Mouse (Mus musculus): ENCODE measurements around the gene Misp. TPM values are rescaled to one million over a fixed set of nuclear protein-coding genes. Genes with fewer than 3 reads are reported as not detected.
A peak's percentile ranks its signal among the peaks of the same experiment; 100 is the strongest.

Misp gene
- total and polyA plus RNA-seq, 3 experiments, result not detected

DNA sequence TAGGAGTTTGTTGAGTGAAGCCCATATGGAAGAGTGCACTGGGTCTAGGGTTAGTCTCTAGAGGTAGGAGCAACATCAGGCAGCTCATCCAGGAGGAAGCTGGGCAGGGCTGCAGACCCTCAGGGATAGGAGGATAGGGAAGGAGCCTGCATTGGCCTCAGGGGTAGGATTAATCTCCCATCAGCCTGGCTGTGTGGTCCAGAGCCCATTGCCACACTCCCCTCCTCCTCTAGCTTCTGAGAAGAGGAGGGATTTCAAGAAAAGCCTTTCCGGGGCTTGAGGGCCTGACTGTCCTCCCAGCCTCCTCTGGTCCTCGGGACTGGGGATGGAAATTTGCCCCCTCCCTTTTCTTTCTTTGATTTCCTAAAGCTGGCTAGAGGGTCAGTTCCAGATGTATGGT is 41.6 kb upstream of the Misp start:
- H3K27me3 ChIP-seq (replicated peaks), result peaks cover 71% of the 10 kb centered on the region
- H3K9me3 ChIP-seq (replicated peaks; ENCODE audit: low read length), result peaks cover 12% of the 10 kb centered on the region

GRCm38 (mm10) chr10:79779784-79780663 is 40.8 kb upstream of the Misp start:
- peak overlapping the region; percentile 20 to 69 (median 41) for H3K4me3 ChIP-seq (replicated peaks in 1 of 3; ENCODE audit: low read depth in 2 of 3, low read length in 2 of 3, poor library complexity in 1 of 3)
- peak; percentile 94 for DNase-seq (ENCODE audit: extremely low read depth)
- peaks cover 70% of the 10 kb centered on the region for H3K27me3 ChIP-seq (replicated peaks)
- no peak overlapping the region for H3K27ac ChIP-seq (ENCODE audit: insufficient read depth, low read depth)
- dilution Hi-C loops (cut with MboI; ENCODE audit: extremely low pct_ligation_motif_present, extremely low pct_unique_long_range_greater_than_20kb, low sequenced_read_pairs), result no loop called here
- no peaks in the 10 kb centered on the region for H3K79me2 ChIP-seq (replicated peaks; ENCODE audit: control insufficient read depth, extremely low read depth, insufficient read depth, poor library complexity, severe bottlenecking)
- peaks cover 6% of the 10 kb centered on the region for H3K9me3 ChIP-seq (replicated peaks; ENCODE audit: low read length)
- no peaks in the 10 kb centered on the region for H3K36me3 ChIP-seq (replicated peaks in 1 of 2; ENCODE audit: control insufficient read depth in 1 of 2, insufficient read depth in 1 of 2, low read length in 1 of 2)
- in situ Hi-C loops (cut with MboI; ENCODE audit: low pct_ligation_motif_present, low pct_unique_long_range_greater_than_20kb, low sequenced_read_pairs), result loop anchor here (5.0 kb wide), 1 partner anchor 88 kb away; no protein-coding TSS in a partner anchor
- peak overlapping the region; percentile 96 for H3K4me2 ChIP-seq (ENCODE audit: insufficient read depth, low read depth, poor library complexity, severe bottlenecking)
- peaks cover 14 to 36% of the 10 kb centered on the region in 2 experiments for H3K4me1 ChIP-seq (ENCODE audit: control insufficient read depth in 1 of 2, insufficient read depth in 2 of 2)
- no peak overlapping the region for H3K9ac ChIP-seq (ENCODE audit: insufficient read depth, low read depth)
- TF ChIP-seq IRF4 (IDR thresholded peaks at IDR 0.05; ENCODE audit: low read depth, low read length), result no peak
- no peak for TF ChIP-seq SIN3A (IDR thresholded peaks at IDR 0.05; ENCODE audit: low read length)
- TF ChIP-seq HCFC1 (IDR thresholded peaks at IDR 0.05; ENCODE audit: low read depth, low read length), result no peak
- TF ChIP-seq RAD21 (IDR thresholded peaks at IDR 0.05; ENCODE audit: low read depth, low read length), result peak; percentile 10
- no peak for TF ChIP-seq UBTF (IDR thresholded peaks at IDR 0.05; ENCODE audit: low read depth, low read length)
- TF ChIP-seq MEF2A (IDR thresholded peaks at IDR 0.05; ENCODE audit: borderline replicate concordance, low read depth, low read length), result no peak
- no peak for TF ChIP-seq TBP (conservative IDR thresholded peaks at IDR 0.05; ENCODE audit: low read depth, low read length)
- 0 out of 2 replicates have a peak, but pooled peaks have one; percentile 12 for TF ChIP-seq BHLHE40 (IDR thresholded peaks at IDR 0.05; ENCODE audit: low read depth, low read length)
- TF ChIP-seq MYC (IDR thresholded peaks at IDR 0.05; ENCODE audit: low read depth, low read length), result no peak
- TF ChIP-seq RCOR1 (conservative IDR thresholded peaks at IDR 0.05; ENCODE audit: low read depth, low read length), result no peak
- no peak for TF ChIP-seq CHD2 (IDR thresholded peaks at IDR 0.05; ENCODE audit: low read length)
- no peak for TF ChIP-seq ETS1 (conservative IDR thresholded peaks at IDR 0.05; ENCODE audit: low read depth, low read length)
- TF ChIP-seq E2F4 (IDR thresholded peaks at IDR 0.05; ENCODE audit: insufficient replicate concordance, low read depth, low read length), result no peak
- TF ChIP-seq USF1 (IDR thresholded peaks at IDR 0.05; ENCODE audit: low read depth, low read length), result no peak
- peak; percentile 51 for TF ChIP-seq SMC3 (IDR thresholded peaks at IDR 0.05; ENCODE audit: low read depth, low read length)
- peak; percentile 32 for TF ChIP-seq ELF1 (IDR thresholded peaks at IDR 0.05; ENCODE audit: low read depth, low read length)
- TF ChIP-seq JUN (IDR thresholded peaks at IDR 0.05; ENCODE audit: insufficient read depth, low read depth, low read length), result no peak
- peak; percentile 54 for TF ChIP-seq NRF1 (IDR thresholded peaks at IDR 0.05; ENCODE audit: low read depth, low read length)
- no peak for TF ChIP-seq POLR2AphosphoS2 (IDR thresholded peaks at IDR 0.05; ENCODE audit: low read depth, low read length)
- TF ChIP-seq MAX (IDR thresholded peaks at IDR 0.05; ENCODE audit: low read length), result no peak
- TF ChIP-seq EP300 (IDR thresholded peaks at IDR 0.05; ENCODE audit: low read length), result no peak
- TF ChIP-seq CHD1 (IDR thresholded peaks at IDR 0.05; ENCODE audit: low read depth, low read length), result no peak
- no peak for TF ChIP-seq NELFE (IDR thresholded peaks at IDR 0.05; ENCODE audit: low read depth, low read length)
- no peak for TF ChIP-seq GABPA (IDR thresholded peaks at IDR 0.05; ENCODE audit: insufficient replicate concordance, low read depth, low read length)
- TF ChIP-seq ZC3H11A (IDR thresholded peaks at IDR 0.05; ENCODE audit: low read depth, low read length), result no peak
- no peak for TF ChIP-seq PAX5 (IDR thresholded peaks at IDR 0.05; ENCODE audit: low read length)

More for the DNA sequence above, 41.6 kb upstream of the Misp start:
- no peak for DNase-seq (ENCODE audit: extremely low read depth)
- TF ChIP-seq MAZ (IDR thresholded peaks at IDR 0.05; ENCODE audit: low read depth, low read length) (no peak), CHD1 (IDR thresholded peaks at IDR 0.05; ENCODE audit: low read depth, low read length) (no peak), ZMIZ1 (IDR thresholded peaks at IDR 0.05; ENCODE audit: low read depth, low read length) (no peak), MAX (IDR thresholded peaks at IDR 0.05; ENCODE audit: low read length) (no peak), KAT2A (IDR thresholded peaks at IDR 0.05; ENCODE audit: insufficient replicate concordance, low read length) (no peak), GABPA (IDR thresholded peaks at IDR 0.05; ENCODE audit: insufficient replicate concordance, low read depth, low read length) (no peak), PAX5 (IDR thresholded peaks at IDR 0.05; ENCODE audit: low read length) (no peak), SIN3A (IDR thresholded peaks at IDR 0.05; ENCODE audit: low read length) (no peak), ZKSCAN1 (IDR thresholded peaks at IDR 0.05; ENCODE audit: borderline replicate concordance, low read depth, low read length) (no peak), E2F4 (IDR thresholded peaks at IDR 0.05; ENCODE audit: insufficient replicate concordance, low read depth, low read length) (no peak), UBTF (IDR thresholded peaks at IDR 0.05; ENCODE audit: low read depth, low read length) (no peak), JUND (conservative IDR thresholded peaks at IDR 0.05; ENCODE audit: low read depth, low read length) (no peak), USF2 (conservative IDR thresholded peaks at IDR 0.05; ENCODE audit: low read depth, low read length) (no peak)
- no peak overlapping the region for H3K4me2 ChIP-seq (ENCODE audit: insufficient read depth, low read depth, poor library complexity, severe bottlenecking)
- no peak overlapping the region for H3K9ac ChIP-seq (ENCODE audit: insufficient read depth, low read depth)
- no peak overlapping the region for H3K27ac ChIP-seq (ENCODE audit: insufficient read depth, low read depth)
- dilution Hi-C loops (cut with MboI; ENCODE audit: extremely low pct_ligation_motif_present, extremely low pct_unique_long_range_greater_than_20kb, low sequenced_read_pairs), result no loop called here
- in situ Hi-C loops (cut with MboI; ENCODE audit: low pct_ligation_motif_present, low pct_unique_long_range_greater_than_20kb, low sequenced_read_pairs), result no loop called here
- H3K4me3 ChIP-seq (replicated peaks in 1 of 3; ENCODE audit: low read depth in 2 of 3, low read length in 2 of 3, poor library complexity in 1 of 3), result no peak overlapping the region
- no peaks in the 10 kb centered on the region for H3K79me2 ChIP-seq (replicated peaks; ENCODE audit: control insufficient read depth, extremely low read depth, insufficient read depth, poor library complexity, severe bottlenecking)
- H3K4me1 ChIP-seq (ENCODE audit: control insufficient read depth in 1 of 2, insufficient read depth in 2 of 2), result peaks cover 13 to 28% of the 10 kb centered on the region in 2 experiments
- no peaks in the 10 kb centered on the region for H3K36me3 ChIP-seq (replicated peaks in 1 of 2; ENCODE audit: control insufficient read depth in 1 of 2, insufficient read depth in 1 of 2, low read length in 1 of 2)

Data from CH12.LX (cell line).